Mouse (Mus musculus) hindbrain, embryonic 13.5 days (tissue): ENCODE data around the gene Pde4d. TPM values are rescaled to one million over a fixed set of nuclear protein-coding genes. Genes with fewer than 3 reads are reported as not detected.

Experiments used
- ATAC-seq: fragments of 200-750 bp; cut with Nextera tagmentation; 2 replicates; pipeline ENCODE4 v1.8.0; 2017; ENCODE audit warnings: moderate TSS enrichment; ENCODE audit not compliant: low FRiP score
- H3K27ac ChIP-seq: fragments of 300-500 bp; sonication (generic); 2 replicates; pipeline ENCODE4 v1.5.1; 2015; ENCODE audit warnings: inconsistent platforms, mild to moderate bottlenecking, moderate library complexity
- H3K27me3 ChIP-seq: fragments of 300-500 bp; sonication (generic); 2 replicates; pipeline ENCODE4 v1.6.1; 2015; ENCODE audit warnings: mild to moderate bottlenecking, inconsistent platforms
- H3K36me3 ChIP-seq: fragments of 300-500 bp; sonication (generic); 2 replicates; pipeline ENCODE4 v1.6.1; 2015; ENCODE audit warnings: mild to moderate bottlenecking, inconsistent platforms
- H3K4me1 ChIP-seq: fragments of 300-500 bp; sonication (generic); replicated peaks from 2 replicates; pipeline ENCODE4 v1.6.1; 2015; ENCODE audit warnings: inconsistent platforms
- H3K4me2 ChIP-seq: fragments of 300-500 bp; sonication (generic); 2 replicates; pipeline ENCODE4 v1.6.1; 2015; ENCODE audit warnings: inconsistent platforms, mild to moderate bottlenecking, moderate library complexity
- H3K4me3 ChIP-seq: fragments of 300-500 bp; sonication (generic); 2 replicates; pipeline ENCODE4 v1.5.1; 2015; ENCODE audit warnings: mild to moderate bottlenecking, inconsistent platforms
- H3K9ac ChIP-seq: fragments of 300-500 bp; sonication (generic); 2 replicates; pipeline ENCODE4 v1.6.1; 2015; ENCODE audit warnings: mild to moderate bottlenecking, inconsistent platforms
- H3K9me3 ChIP-seq: fragments of 300-500 bp; sonication (generic); 2 replicates; pipeline ENCODE4 v1.6.1; 2016; ENCODE audit warnings: inconsistent platforms
- WGBS: fragments of 180-500 bp; shearing (Covaris S2); methylation state at CpG from one replicate; pipeline ENCODE4 v1.1.7; 2015; 5-methylcytosine and 5-hydroxymethylcytosine counted together
- polyA plus RNA-seq: library from polyadenylated mRNA; unstranded; fragments of >200 nt; fragmentation: Nextera tagmentation; extraction: Ambion mirVana; gene quantifications from 2 replicates; pipeline ENCODE4 v1.2.1, GENCODE M21; 2015

Pde4d gene
- polyA plus RNA-seq, 1 experiment from 2014 or later, result 18.6 TPM

- Histone ChIP-seq H3K4me1 (peaks cover 7% of the 10 kb centered on the region), H3K9me3 (no peaks in the 10 kb centered on the region), H3K27me3 (no peaks in the 10 kb centered on the region), H3K36me3 (no peaks in the 10 kb centered on the region), H3K4me3 (no peak overlapping the region), H3K27ac (no peak overlapping the region), H3K4me2 (no peak overlapping the region), H3K9ac (no peak overlapping the region)
- no peak for ATAC-seq
- 88% methylated on average over 6 of the region's 6 CpGs for WGBS
Observed at GRCm38 (mm10) chr13:109695098-109695497, 1245.3 kb downstream of the Pde4d start.

- ATAC-seq, result no peak
- H3K27me3 ChIP-seq, result no peaks in the 10 kb centered on the region
- no peaks in the 10 kb centered on the region for H3K36me3 ChIP-seq
- H3K4me1 ChIP-seq, result peaks cover 9% of the 10 kb centered on the region
- H3K9ac ChIP-seq, result no peak overlapping the region
- no peaks in the 10 kb centered on the region for H3K9me3 ChIP-seq
- 49% methylated on average over 2 of the region's 2 CpGs for WGBS
- H3K4me3 ChIP-seq, result no peak overlapping the region
- H3K4me2 ChIP-seq, result no peak overlapping the region
- no peak overlapping the region for H3K27ac ChIP-seq
Observed at GRCm38 (mm10) chr13:109706141-109706540, 1256.4 kb downstream of the Pde4d start.

GRCm38 (mm10) chr13:109706579-109706978 lies 1256.8 kb downstream of the Pde4d start:
- H3K27ac ChIP-seq, result no peak overlapping the region
- ATAC-seq, result no peak
- H3K4me1 ChIP-seq, result peaks cover 9% of the 10 kb centered on the region
- no peaks in the 10 kb centered on the region for H3K36me3 ChIP-seq
- WGBS, result 49% methylated on average over 5 of the region's 5 CpGs
- no peaks in the 10 kb centered on the region for H3K9me3 ChIP-seq
- no peaks in the 10 kb centered on the region for H3K27me3 ChIP-seq
- no peak overlapping the region for H3K9ac ChIP-seq
- H3K4me2 ChIP-seq, result no peak overlapping the region
- H3K4me3 ChIP-seq, result no peak overlapping the region

- Histone ChIP-seq H3K4me2 (no peak overlapping the region), H3K36me3 (no peaks in the 10 kb centered on the region), H3K9me3 (no peaks in the 10 kb centered on the region), H3K9ac (no peak overlapping the region), H3K4me3 (no peak overlapping the region), H3K27ac (no peak overlapping the region), H3K4me1 (peaks cover 9% of the 10 kb centered on the region), H3K27me3 (no peaks in the 10 kb centered on the region)
- no peak for ATAC-seq
- WGBS, result 66% methylated on average over 4 of the region's 4 CpGs
Observed at GRCm38 (mm10) chr13:109707154-109707553, 1257.4 kb downstream of the Pde4d start.

- no peaks in the 10 kb centered on the region for H3K27me3 ChIP-seq
- no peak overlapping the region for H3K9ac ChIP-seq
- H3K36me3 ChIP-seq, result no peaks in the 10 kb centered on the region
- no peaks in the 10 kb centered on the region for H3K9me3 ChIP-seq
- H3K27ac ChIP-seq, result no peak overlapping the region
- no peak overlapping the region for H3K4me2 ChIP-seq
- H3K4me1 ChIP-seq, result peaks cover 9% of the 10 kb centered on the region
- WGBS, result 90% methylated on average over 2 of the region's 2 CpGs
- ATAC-seq, result no peak
- H3K4me3 ChIP-seq, result no peak overlapping the region
Observed at GRCm38 (mm10) chr13:109708326-109708725, 1258.6 kb downstream of the Pde4d start.

GRCm38 (mm10) chr13:109714581-109714980 lies 1264.8 kb downstream of the Pde4d start:
- no peak overlapping the region for H3K4me3 ChIP-seq
- H3K36me3 ChIP-seq, result no peaks in the 10 kb centered on the region
- no peak overlapping the region for H3K27ac ChIP-seq
- no peak overlapping the region for H3K4me2 ChIP-seq
- no peak overlapping the region for H3K9ac ChIP-seq
- no peaks in the 10 kb centered on the region for H3K27me3 ChIP-seq
- H3K4me1 ChIP-seq, result no peaks in the 10 kb centered on the region
- no peaks in the 10 kb centered on the region for H3K9me3 ChIP-seq
- 91% methylated on average over 2 of the region's 2 CpGs for WGBS
- no peak for ATAC-seq

- WGBS, result 57% methylated on average over 1 of the region's 1 CpGs
- Histone ChIP-seq H3K27ac (no peak overlapping the region), H3K36me3 (no peaks in the 10 kb centered on the region), H3K4me2 (no peak overlapping the region), H3K9ac (no peak overlapping the region), H3K27me3 (no peaks in the 10 kb centered on the region), H3K9me3 (no peaks in the 10 kb centered on the region), H3K4me3 (no peak overlapping the region), H3K4me1 (no peaks in the 10 kb centered on the region)
- no peak for ATAC-seq
Observed at GRCm38 (mm10) chr13:109715321-109715720, 1265.6 kb downstream of the Pde4d start.

GRCm38 (mm10) chr13:109720127-109720713 lies 1270.5 kb downstream of the Pde4d start:
- WGBS, result 93% methylated on average over 2 of the region's 2 CpGs

GRCm38 (mm10) chr13:109722237-109723119 lies 1272.7 kb downstream of the Pde4d start:
- H3K4me2 ChIP-seq, result no peak overlapping the region
- no peak overlapping the region for H3K27ac ChIP-seq
- H3K4me3 ChIP-seq, result no peak overlapping the region
- no peak for ATAC-seq
- no peaks in the 10 kb centered on the region for H3K4me1 ChIP-seq
- no peak overlapping the region for H3K9ac ChIP-seq
- no peaks in the 10 kb centered on the region for H3K36me3 ChIP-seq
- no peaks in the 10 kb centered on the region for H3K27me3 ChIP-seq
- 93% methylated on average over 6 of the region's 6 CpGs for WGBS
- H3K9me3 ChIP-seq, result no peaks in the 10 kb centered on the region

More at GRCm38 (mm10) chr13:109720127-109720713, 1270.5 kb downstream of the Pde4d start:
- no peaks in the 10 kb centered on the region for H3K4me1 ChIP-seq
- H3K9ac ChIP-seq, result no peak overlapping the region
- no peak for ATAC-seq
- no peak overlapping the region for H3K4me2 ChIP-seq
- H3K4me3 ChIP-seq, result no peak overlapping the region
- H3K27me3 ChIP-seq, result no peaks in the 10 kb centered on the region
- H3K36me3 ChIP-seq, result no peaks in the 10 kb centered on the region
- no peaks in the 10 kb centered on the region for H3K9me3 ChIP-seq
- H3K27ac ChIP-seq, result no peak overlapping the region

- Histone ChIP-seq H3K27ac (no peak overlapping the region), H3K9ac (no peak overlapping the region), H3K9me3 (no peaks in the 10 kb centered on the region), H3K36me3 (no peaks in the 10 kb centered on the region), H3K4me3 (no peak overlapping the region), H3K4me2 (no peak overlapping the region), H3K4me1 (no peaks in the 10 kb centered on the region), H3K27me3 (no peaks in the 10 kb centered on the region)
- no peak for ATAC-seq
- WGBS, result 82% methylated on average over 5 of the region's 5 CpGs
Observed at GRCm38 (mm10) chr13:109727346-109727745, 1277.6 kb downstream of the Pde4d start.

GRCm38 (mm10) chr13:109729612-109730011 lies 1279.9 kb downstream of the Pde4d start:
- Histone ChIP-seq H3K4me3 (no peak overlapping the region), H3K36me3 (no peaks in the 10 kb centered on the region), H3K27me3 (no peaks in the 10 kb centered on the region), H3K9me3 (no peaks in the 10 kb centered on the region), H3K4me1 (no peaks in the 10 kb centered on the region), H3K4me2 (no peak overlapping the region), H3K9ac (no peak overlapping the region), H3K27ac (no peak overlapping the region)
- no peak for ATAC-seq
- WGBS, result 93% methylated on average over 4 of the region's 4 CpGs

GRCm38 (mm10) chr13:109732655-109733376 lies 1283.1 kb downstream of the Pde4d start:
- no peak overlapping the region for H3K4me2 ChIP-seq
- H3K4me3 ChIP-seq, result no peak overlapping the region
- no peaks in the 10 kb centered on the region for H3K9me3 ChIP-seq
- no peak for ATAC-seq
- WGBS, result 89% methylated on average over 5 of the region's 5 CpGs
- H3K4me1 ChIP-seq, result peaks cover 3% of the 10 kb centered on the region; the same call in 1 of the 2 replicates
- H3K27ac ChIP-seq, result no peak overlapping the region
- H3K36me3 ChIP-seq, result no peaks in the 10 kb centered on the region
- no peaks in the 10 kb centered on the region for H3K27me3 ChIP-seq
- no peak overlapping the region for H3K9ac ChIP-seq
